Mouse (Mus musculus) gastrocnemius, postnatal 10 days (tissue): Measurements from ENCODE around the gene Zfp943. TPM values are rescaled to one million over a fixed set of nuclear protein-coding genes. Genes with fewer than 3 reads are reported as not detected.
"Not testable (repeated sequence)": the region's sequence is repeated elsewhere in the genome, so short reads cannot be mapped to it uniquely, and the experiment has no call there.

Experiments used
- DNase-seq: peaks from one replicate; pipeline ENCODE4 v3.0.0; 2021; ENCODE audit warnings: mixed read lengths
- long read RNA-seq, 2 experiments: library from polyadenylated mRNA; stranded (forward); transcript quantifications; one replicate each; pipeline ENCODE4 v2.0.0; 2021
- total RNA-seq, 2 experiments: library from RNA; stranded (reverse); gene quantifications; 2 replicates each; pipeline ENCODE4 v1.2.3; 2021

The Zfp943 gene
- total RNA-seq: 10 to 100 TPM; 13.6 to 14.1 TPM
- long read RNA-seq, experiment 1, transcript Zfp943-201 (4 exons, 2,741 nt): major isoform, 12 of 19 reads
- long read RNA-seq, experiment 1, transcript Zfp943-202 (3 exons, 1,598 nt): minor isoform, 5 of 19 reads
- long read RNA-seq, experiment 1, partial matches to known transcripts: 2 of 19 reads
- long read RNA-seq, experiment 1, other reads (novel, unspliced or antisense): 0 of 19 reads
- long read RNA-seq, experiment 2, transcript Zfp943-201 (4 exons, 2,741 nt): major isoform, 5 of 12 reads
- long read RNA-seq, experiment 2, partial matches to known transcripts: 0 of 12 reads
- long read RNA-seq, experiment 2, other reads (novel, unspliced or antisense): 5 of 12 reads

- DNase-seq: peak; percentile 67
These were observed at the start of gene Zfp943, which contains the start of gene Zfp942 for GRCm38 (mm10) chr17:21962107-21962907. Zfp943 (plus strand) TSS chr17:21962552. Zfp942 (minus strand) TSS chr17:21962464.

GRCm38 (mm10) chr17:21963302-21963701, 950 bp downstream of the Zfp943 start:
- no peak for DNase-seq

GRCm38 (mm10) chr17:22035594-22035993, 73.2 kb downstream of the Zfp943 start:
- not testable (repeated sequence) for DNase-seq

- DNase-seq: no peak
These were observed 87.1 kb downstream of the Zfp943 start for GRCm38 (mm10) chr17:22049403-22049802.

GRCm38 (mm10) chr17:22053211-22053610, 90.9 kb downstream of the Zfp943 start:
- no peak for DNase-seq

GRCm38 (mm10) chr17:22081031-22081631, 118.8 kb downstream of the Zfp943 start:
- DNase-seq: peak; percentile 50

- DNase-seq: not testable (repeated sequence)
These were observed 120.9 kb downstream of the Zfp943 start for GRCm38 (mm10) chr17:22083224-22083623.

GRCm38 (mm10) chr17:22118770-22119169, 156.4 kb downstream of the Zfp943 start:
- DNase-seq: no peak

Other genes starting within 250 kb of the Zfp943 start
- 1 to 10 TPM; 5.9 to 7.5 TPM for gene Zfp229, start 231.8 kb upstream of the Zfp943 start, total RNA-seq
- 1 to 10 TPM; 1.8 to 1.9 TPM for gene Zfp820, start 116.8 kb upstream of the Zfp943 start, total RNA-seq
- 1 to 10 TPM; 1.5 to 1.6 TPM for gene Zfp995, start 52.6 kb upstream of the Zfp943 start, total RNA-seq
- gene Zfp942, start 88 bp upstream of the Zfp943 start, total RNA-seq: 1 to 10 TPM; 4.8 to 7.1 TPM
- 1 to 10 TPM in 1 of 2 experiments, under 1 TPM in 1; 0.94 to 1.0 TPM for gene Zfp947, start 203.6 kb downstream of the Zfp943 start, total RNA-seq